Mouse (Mus musculus): Measurements from ENCODE around the gene Uvrag. TPM values are rescaled to one million over a fixed set of nuclear protein-coding genes. Genes with fewer than 3 reads are reported as not detected.

Gene Uvrag
- polyA plus RNA-seq, 1 experiment from 2014 or later: 25.8 TPM

DNA sequence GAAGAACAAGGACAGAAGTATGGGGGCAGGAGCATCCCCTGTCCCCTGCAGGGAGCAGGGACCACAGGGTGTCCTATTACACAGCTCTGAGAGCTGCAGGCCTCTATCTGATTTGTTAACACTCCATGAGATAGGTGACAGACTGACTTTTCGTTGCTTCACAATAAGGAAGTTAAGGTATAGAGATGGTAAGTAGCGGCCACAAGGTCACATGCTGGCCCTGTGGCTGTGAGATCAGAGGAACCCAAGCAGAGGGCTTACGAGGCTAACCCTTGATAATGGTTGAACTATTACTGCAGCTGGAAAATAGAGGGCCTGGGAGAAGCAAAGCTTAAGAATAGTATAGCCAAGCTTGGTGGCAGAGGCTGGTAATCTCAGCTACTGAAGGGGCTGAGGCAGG is 300.2 kb downstream of the Uvrag start:
- no peak overlapping the region for H3K9ac ChIP-seq (ENCODE audit: low read length)
- H3K27ac ChIP-seq (ENCODE audit: low read depth): no peak overlapping the region
- no peak overlapping the region for H3K4me2 ChIP-seq (ENCODE audit: low read length)
- no peaks in the 10 kb centered on the region for H3K9me3 ChIP-seq (ENCODE audit: control insufficient read depth, low read length)
- peaks cover 36% of the 10 kb centered on the region for H3K4me1 ChIP-seq (replicated peaks; ENCODE audit: control insufficient read depth, insufficient read depth, low read length)
- no peak overlapping the region for H3K4me3 ChIP-seq (ENCODE audit: low read depth, low read length)
- WGBS: 57% methylated on average over 3 of the region's 3 CpGs
- ATAC-seq (replicated peaks; ENCODE audit: low FRiP score, low TSS enrichment, low read depth): no peak
- peaks cover 40% of the 10 kb centered on the region for H3K27me3 ChIP-seq (replicated peaks; ENCODE audit: control insufficient read depth, insufficient read depth, low read length)
- no peaks in the 10 kb centered on the region for H3K36me3 ChIP-seq (ENCODE audit: control insufficient read depth, insufficient read depth, low read length)
- DNase-seq (ENCODE audit: low spot score): no peak

DNA sequence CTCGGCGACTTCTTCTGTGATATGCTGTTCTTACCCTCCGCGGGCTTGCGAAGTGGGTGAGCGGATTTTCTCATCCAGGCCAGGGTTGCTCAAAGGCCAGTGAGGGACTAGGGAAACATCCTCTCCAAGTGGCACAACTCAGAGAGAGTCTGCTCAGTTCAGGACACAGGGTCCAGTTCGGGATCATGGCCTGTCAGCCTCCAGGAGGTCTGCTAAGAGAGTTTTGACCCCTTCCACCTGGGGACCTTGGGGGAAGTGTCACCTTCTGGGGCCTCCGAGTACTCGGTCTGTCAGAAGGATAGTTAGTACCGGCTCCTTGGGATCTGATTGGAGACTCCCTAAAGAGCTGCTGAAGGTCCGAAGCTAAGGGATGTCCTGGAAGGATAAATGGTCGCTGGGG is 301.6 kb downstream of the Uvrag start:
- H3K4me1 ChIP-seq (replicated peaks; ENCODE audit: control insufficient read depth, insufficient read depth, low read length): peaks cover 46% of the 10 kb centered on the region

DNA sequence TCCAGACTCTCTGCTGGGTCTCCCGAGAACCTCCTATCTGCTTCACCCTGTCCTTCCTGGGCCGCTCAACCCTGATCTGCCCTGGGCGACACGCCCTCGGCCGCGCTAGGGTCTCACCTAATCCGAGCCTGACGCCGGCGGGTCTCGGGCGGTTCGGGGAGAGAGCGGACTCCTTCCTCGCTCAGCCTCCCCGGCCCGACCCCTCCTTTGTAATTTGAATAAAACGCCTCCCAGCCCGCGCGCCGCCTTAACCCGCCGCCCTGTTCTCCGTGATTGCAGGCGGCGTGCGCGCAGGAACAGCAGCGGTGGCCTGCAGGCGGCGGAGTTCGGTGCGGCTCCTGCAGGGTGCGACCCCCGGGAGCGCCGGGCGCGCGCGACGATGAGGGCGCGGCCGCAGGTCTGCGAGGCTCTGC is 302.2 kb downstream of the Uvrag start:
- H3K4me3 ChIP-seq (ENCODE audit: low read depth, low read length): peak overlapping the region; percentile 50
- H3K9me3 ChIP-seq (ENCODE audit: control insufficient read depth, low read length): no peaks in the 10 kb centered on the region
- H3K36me3 ChIP-seq (ENCODE audit: control insufficient read depth, insufficient read depth, low read length): no peaks in the 10 kb centered on the region
- peak; percentile 33 for ATAC-seq (replicated peaks; ENCODE audit: low FRiP score, low TSS enrichment, low read depth)
- H3K9ac ChIP-seq (ENCODE audit: low read length): peak overlapping the region; percentile 27
- H3K27me3 ChIP-seq (replicated peaks; ENCODE audit: control insufficient read depth, insufficient read depth, low read length): peaks cover 59% of the 10 kb centered on the region
- peaks cover 46% of the 10 kb centered on the region for H3K4me1 ChIP-seq (replicated peaks; ENCODE audit: control insufficient read depth, insufficient read depth, low read length)
- no peak overlapping the region for H3K27ac ChIP-seq (ENCODE audit: low read depth)
- WGBS: under 1% methylated on average over 48 of the region's 48 CpGs
- peak overlapping the region; percentile 82 for H3K4me2 ChIP-seq (ENCODE audit: low read length)
- DNase-seq (ENCODE audit: low spot score): peak; percentile 82

More for the DNA sequence above, 301.6 kb downstream of the Uvrag start:
- H3K27me3 ChIP-seq (replicated peaks; ENCODE audit: control insufficient read depth, insufficient read depth, low read length): peaks cover 53% of the 10 kb centered on the region
- WGBS: 11% methylated on average over 12 of the region's 12 CpGs
- peak overlapping the region; percentile 27; the same call in 1 of the 2 replicates for H3K9ac ChIP-seq (ENCODE audit: low read length)
- H3K4me2 ChIP-seq (ENCODE audit: low read length): peak overlapping the region; percentile 82
- H3K9me3 ChIP-seq (ENCODE audit: control insufficient read depth, low read length): no peaks in the 10 kb centered on the region
- H3K27ac ChIP-seq (ENCODE audit: low read depth): no peak overlapping the region
- no peaks in the 10 kb centered on the region for H3K36me3 ChIP-seq (ENCODE audit: control insufficient read depth, insufficient read depth, low read length)
- ATAC-seq (replicated peaks; ENCODE audit: low FRiP score, low TSS enrichment, low read depth) (no peak), DNase-seq (ENCODE audit: low spot score) (no peak)
- H3K4me3 ChIP-seq (ENCODE audit: low read depth, low read length): peak overlapping the region; percentile 50

DNA sequence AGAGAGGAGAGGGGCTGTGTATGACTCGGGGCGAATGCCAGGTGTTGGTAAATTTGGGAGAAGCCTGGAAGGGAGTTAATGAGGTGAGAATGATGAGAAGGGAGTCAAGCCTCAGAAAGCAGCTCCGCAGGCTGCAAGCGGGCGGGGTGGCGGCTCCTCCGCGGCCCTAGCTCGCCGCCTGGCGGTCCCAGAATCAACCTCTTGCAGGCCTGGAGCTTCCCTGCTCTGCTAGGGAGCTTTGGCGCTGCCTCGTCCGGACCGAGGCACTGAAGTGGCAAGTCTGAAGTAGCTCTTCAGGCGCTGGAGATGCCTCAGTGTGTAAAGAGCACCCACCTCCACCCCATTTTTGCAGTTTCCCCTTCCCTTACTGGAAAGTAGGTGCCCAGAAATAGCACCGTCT is 303.0 kb downstream of the Uvrag start:
- Histone ChIP-seq H3K27ac (ENCODE audit: low read depth) (no peak overlapping the region), H3K9ac (ENCODE audit: low read length) (no peak overlapping the region), H3K4me3 (ENCODE audit: low read depth, low read length) (peak overlapping the region; percentile 50), H3K36me3 (ENCODE audit: control insufficient read depth, insufficient read depth, low read length) (no peaks in the 10 kb centered on the region), H3K4me2 (ENCODE audit: low read length) (peak overlapping the region; percentile 82), H3K4me1 (replicated peaks; ENCODE audit: control insufficient read depth, insufficient read depth, low read length) (peaks cover 40% of the 10 kb centered on the region), H3K9me3 (ENCODE audit: control insufficient read depth, low read length) (no peaks in the 10 kb centered on the region), H3K27me3 (replicated peaks; ENCODE audit: control insufficient read depth, insufficient read depth, low read length) (peaks cover 67% of the 10 kb centered on the region)
- ATAC-seq (replicated peaks; ENCODE audit: low FRiP score, low TSS enrichment, low read depth) (peak; percentile 48; the same call in 1 of the 2 replicates), DNase-seq (ENCODE audit: low spot score) (peak; percentile 86)
- WGBS: 2% methylated on average over 17 of the region's 17 CpGs

DNA sequence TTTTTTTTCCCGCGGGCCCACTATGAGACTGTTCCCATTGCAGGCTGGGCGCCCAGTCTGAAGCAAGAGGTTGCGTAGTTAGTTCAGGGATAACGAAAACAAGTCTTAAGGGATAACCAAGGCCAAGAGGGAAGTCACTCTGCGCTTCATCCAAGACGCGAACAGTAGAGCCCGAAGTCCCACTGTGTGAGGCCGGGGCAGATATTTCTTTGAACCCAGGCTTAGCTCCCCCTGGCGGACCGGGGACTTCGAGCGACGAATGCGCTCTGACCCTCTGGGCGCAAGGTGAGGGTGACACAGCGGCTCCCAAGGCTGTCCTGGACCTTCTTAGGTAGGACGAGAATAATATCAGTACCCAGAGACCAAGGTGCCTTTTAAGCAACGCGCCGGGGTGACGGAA is 304.3 kb downstream of the Uvrag start:
- H3K9ac ChIP-seq (ENCODE audit: low read length): no peak overlapping the region
- no peak overlapping the region for H3K27ac ChIP-seq (ENCODE audit: low read depth)
- ATAC-seq (replicated peaks; ENCODE audit: low FRiP score, low TSS enrichment, low read depth) (no peak), DNase-seq (ENCODE audit: low spot score) (peak; percentile 83)
- H3K9me3 ChIP-seq (ENCODE audit: control insufficient read depth, low read length): no peaks in the 10 kb centered on the region
- peak overlapping the region; percentile 98 for H3K4me2 ChIP-seq (ENCODE audit: low read length)
- H3K27me3 ChIP-seq (replicated peaks; ENCODE audit: control insufficient read depth, insufficient read depth, low read length): peaks cover 70% of the 10 kb centered on the region
- no peaks in the 10 kb centered on the region for H3K36me3 ChIP-seq (ENCODE audit: control insufficient read depth, insufficient read depth, low read length)
- H3K4me3 ChIP-seq (ENCODE audit: low read depth, low read length): peak overlapping the region; percentile 47
- peaks cover 40% of the 10 kb centered on the region for H3K4me1 ChIP-seq (replicated peaks; ENCODE audit: control insufficient read depth, insufficient read depth, low read length)
- WGBS: 3% methylated on average over 23 of the region's 23 CpGs

DNA sequence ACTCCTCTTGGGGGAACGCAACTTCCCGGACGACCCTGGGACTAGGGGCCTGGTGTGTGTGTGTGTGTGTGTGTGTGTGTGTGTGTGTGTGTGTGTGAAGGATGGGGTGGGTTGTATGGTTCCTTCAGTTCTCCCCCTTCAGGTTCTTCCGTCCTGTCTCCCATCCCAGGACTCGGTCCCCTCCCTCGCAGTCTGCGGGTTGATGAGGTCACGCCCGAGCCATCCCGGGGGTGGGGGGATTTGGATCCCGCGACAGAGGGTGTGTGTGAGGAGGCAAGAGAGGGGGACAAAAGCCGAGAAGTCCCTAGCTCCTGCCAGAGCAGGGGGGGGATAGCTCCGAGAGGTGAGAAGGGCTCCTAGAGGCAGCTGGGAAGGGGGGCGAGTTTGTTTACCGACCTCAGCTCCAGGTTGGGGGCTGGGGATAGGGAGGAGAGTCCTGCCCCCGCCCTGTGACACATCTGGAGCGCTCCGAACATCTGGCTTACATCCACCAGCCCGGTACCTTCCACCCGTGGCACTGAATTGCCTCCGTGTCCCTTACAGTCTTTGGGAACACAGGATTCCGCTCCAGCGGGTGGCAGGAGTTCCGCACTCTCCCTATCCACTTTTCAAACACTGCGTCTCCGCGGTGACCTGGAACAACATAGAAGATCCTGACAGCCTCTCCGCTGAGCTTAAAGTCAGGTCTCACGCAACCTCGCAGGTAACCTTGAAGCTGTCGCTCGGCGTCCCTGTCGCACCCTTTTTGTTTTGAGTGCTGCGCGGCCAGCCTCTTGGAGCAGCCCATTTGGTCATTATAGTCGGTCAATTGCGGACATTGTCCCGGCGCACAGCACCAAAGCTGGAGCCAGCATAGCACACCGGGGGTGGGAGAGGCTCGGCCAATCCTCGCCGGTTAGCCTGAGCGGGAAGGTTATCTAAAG is 305.2 kb downstream of the Uvrag start:
- no peak overlapping the region for H3K27ac ChIP-seq (ENCODE audit: low read depth)
- no peaks in the 10 kb centered on the region for H3K36me3 ChIP-seq (ENCODE audit: control insufficient read depth, insufficient read depth, low read length)
- peak overlapping the region; percentile 47 for H3K4me3 ChIP-seq (ENCODE audit: low read depth, low read length)
- no peaks in the 10 kb centered on the region for H3K9me3 ChIP-seq (ENCODE audit: control insufficient read depth, low read length)
- peak overlapping the region; percentile 98 for H3K4me2 ChIP-seq (ENCODE audit: low read length)
- H3K9ac ChIP-seq (ENCODE audit: low read length): peak overlapping the region; percentile 48; the same call in 1 of the 2 replicates
- H3K4me1 ChIP-seq (replicated peaks; ENCODE audit: control insufficient read depth, insufficient read depth, low read length): peaks cover 38% of the 10 kb centered on the region
- no peak for DNase-seq (ENCODE audit: low spot score)
- H3K27me3 ChIP-seq (replicated peaks; ENCODE audit: control insufficient read depth, insufficient read depth, low read length): peaks cover 70% of the 10 kb centered on the region
- ATAC-seq (replicated peaks; ENCODE audit: low FRiP score, low TSS enrichment, low read depth): no peak
- WGBS: under 1% methylated on average over 45 of the region's 46 CpGs

Other genes starting within 250 kb of the Uvrag start
- 40.8 and 44.2 TPM in 2 replicates for gene Dgat2, start 41.6 kb upstream of the Uvrag start, polyA plus RNA-seq (2014; fragmentation: Nextera tagmentation; extraction: Ambion mirVana)
- 40.1 and 48.6 TPM in 2 replicates for gene Mogat2, start 97.5 kb upstream of the Uvrag start, polyA plus RNA-seq (2014; fragmentation: Nextera tagmentation; extraction: Ambion mirVana)
- 6.1 and 6.2 TPM in 2 replicates for gene Map6, start 126.3 kb upstream of the Uvrag start, polyA plus RNA-seq (2014; fragmentation: Nextera tagmentation; extraction: Ambion mirVana)
- gene Serpinh1, start 212.1 kb upstream of the Uvrag start, polyA plus RNA-seq (2014; fragmentation: Nextera tagmentation; extraction: Ambion mirVana): 417 and 502 TPM in 2 replicates
- 18.6 and 23.4 TPM in 2 replicates for gene Gdpd5, start 240.3 kb upstream of the Uvrag start, polyA plus RNA-seq (2014; fragmentation: Nextera tagmentation; extraction: Ambion mirVana)

Measured in intestine, embryonic 14.5 days (tissue).